Mouse (Mus musculus): Measurements from ENCODE around the gene Scarb1. TPM values are rescaled to one million over a fixed set of nuclear protein-coding genes. Genes with fewer than 3 reads are reported as not detected.
"Not testable (repeated sequence)": the region's sequence is repeated elsewhere in the genome, so short reads cannot be mapped to it uniquely, and the experiment has no call there.

Scarb1 gene
- 7.0 and 10.9 TPM in 2 replicates for polyA plus RNA-seq (2012)

GRCm38 (mm10) chr5:125340547-125341262, at the start of gene Scarb1:
TSS of gene Scarb1 (minus strand) at chr5:125341094.
- Histone ChIP-seq H3K27me3 (ENCODE audit: control insufficient read depth) (no peaks in the 10 kb centered on the region), H3K9me3 (ENCODE audit: control insufficient read depth, low read length) (no peaks in the 10 kb centered on the region), H3K36me3 (ENCODE audit: control insufficient read depth) (peaks cover 24% of the 10 kb centered on the region), H3K4me1 (ENCODE audit: control insufficient read depth) (peaks cover 68% of the 10 kb centered on the region), H3K4me3 (replicated peaks) (peak within 1 kb of the TSS; percentile 87)
- TF ChIP-seq TAL1 (IDR thresholded peaks at IDR 0.05; ENCODE audit: low read length) (no peak), GATA1 (IDR thresholded peaks at IDR 0.05; ENCODE audit: low read length) (no peak)

- H3K4me3 ChIP-seq (replicated peaks) = peak within 1 kb of the TSS; percentile 100
- peaks cover 28% of the 10 kb centered on the region for H3K36me3 ChIP-seq (ENCODE audit: control insufficient read depth)
- H3K9me3 ChIP-seq (ENCODE audit: control insufficient read depth, low read length) = no peaks in the 10 kb centered on the region
- peaks cover 52% of the 10 kb centered on the region for H3K4me1 ChIP-seq (ENCODE audit: control insufficient read depth)
- TF ChIP-seq TAL1 (IDR thresholded peaks at IDR 0.05; ENCODE audit: low read length) (no peak), GATA1 (IDR thresholded peaks at IDR 0.05; ENCODE audit: low read length) (no peak)
- no peaks in the 10 kb centered on the region for H3K27me3 ChIP-seq (ENCODE audit: control insufficient read depth)
Observed at GRCm38 (mm10) chr5:125389579-125390441, 48.9 kb upstream of the Scarb1 start, which contains the start of gene Ubc. TSS of gene Ubc (minus strand) at chr5:125390202.

- H3K9me3 ChIP-seq (ENCODE audit: control insufficient read depth, low read length) = no peaks in the 10 kb centered on the region
- TF ChIP-seq GATA1 (IDR thresholded peaks at IDR 0.05; ENCODE audit: low read length) (no peak), TAL1 (IDR thresholded peaks at IDR 0.05; ENCODE audit: low read length) (no peak)
- H3K4me1 ChIP-seq (ENCODE audit: control insufficient read depth) = peaks cover 48% of the 10 kb centered on the region
- H3K36me3 ChIP-seq (ENCODE audit: control insufficient read depth) = peaks cover 34% of the 10 kb centered on the region
- H3K4me3 ChIP-seq (replicated peaks) = peak within 1 kb of the TSS; percentile 100
- no peaks in the 10 kb centered on the region for H3K27me3 ChIP-seq (ENCODE audit: control insufficient read depth)
Observed at GRCm38 (mm10) chr5:125389131-125389578, 48.3 kb upstream of the Scarb1 start, which contains the start of gene Gm10382. TSS of gene Gm10382 (plus strand) at chr5:125389322.

GRCm38 (mm10) chr5:125388358-125389092, 47.6 kb upstream of the Scarb1 start:
- TF ChIP-seq TAL1 (IDR thresholded peaks at IDR 0.05; ENCODE audit: low read length) (no peak), GATA1 (IDR thresholded peaks at IDR 0.05; ENCODE audit: low read length) (no peak)
- H3K27me3 ChIP-seq (ENCODE audit: control insufficient read depth) = no peaks in the 10 kb centered on the region
- peaks cover 41% of the 10 kb centered on the region for H3K4me1 ChIP-seq (ENCODE audit: control insufficient read depth)
- H3K4me3 ChIP-seq (replicated peaks) = peak overlapping the region; percentile 100
- no peaks in the 10 kb centered on the region for H3K9me3 ChIP-seq (ENCODE audit: control insufficient read depth, low read length)
- H3K36me3 ChIP-seq (ENCODE audit: control insufficient read depth) = peaks cover 41% of the 10 kb centered on the region

- Histone ChIP-seq H3K4me1 (ENCODE audit: control insufficient read depth) (peaks cover 30% of the 10 kb centered on the region), H3K36me3 (ENCODE audit: control insufficient read depth) (peaks cover 49% of the 10 kb centered on the region)
- H3K9me3 ChIP-seq (ENCODE audit: control insufficient read depth, low read length); H3K27me3 ChIP-seq (ENCODE audit: control insufficient read depth); H3K4me3 ChIP-seq (replicated peaks): not testable (repeated sequence)
Observed at GRCm38 (mm10) chr5:125387295-125387694, 46.4 kb upstream of the Scarb1 start.

GRCm38 (mm10) chr5:125385215-125385940, 44.5 kb upstream of the Scarb1 start:
- H3K4me1 ChIP-seq (ENCODE audit: control insufficient read depth) = peaks cover 19% of the 10 kb centered on the region
- H3K36me3 ChIP-seq (ENCODE audit: control insufficient read depth) = peaks cover 49% of the 10 kb centered on the region
- TF ChIP-seq GATA1 (IDR thresholded peaks at IDR 0.05; ENCODE audit: low read length) (no peak), TAL1 (IDR thresholded peaks at IDR 0.05; ENCODE audit: low read length) (no peak)
- H3K4me3 ChIP-seq (replicated peaks) = no peak overlapping the region
- H3K9me3 ChIP-seq (ENCODE audit: control insufficient read depth, low read length) = no peaks in the 10 kb centered on the region
- no peaks in the 10 kb centered on the region for H3K27me3 ChIP-seq (ENCODE audit: control insufficient read depth)

- no peaks in the 10 kb centered on the region for H3K9me3 ChIP-seq (ENCODE audit: control insufficient read depth, low read length)
- peaks cover 15% of the 10 kb centered on the region for H3K4me1 ChIP-seq (ENCODE audit: control insufficient read depth)
- no peak for TF ChIP-seq TAL1 (IDR thresholded peaks at IDR 0.05; ENCODE audit: low read length)
- no peak overlapping the region for H3K4me3 ChIP-seq (replicated peaks)
- H3K27me3 ChIP-seq (ENCODE audit: control insufficient read depth) = no peaks in the 10 kb centered on the region
- peaks cover 49% of the 10 kb centered on the region for H3K36me3 ChIP-seq (ENCODE audit: control insufficient read depth)
Observed at GRCm38 (mm10) chr5:125384512-125385214, 43.8 kb upstream of the Scarb1 start.
